Mouse (Mus musculus) stomach, embryonic 14.5 days (tissue): ENCODE measurements around the gene Dgkb. TPM values are rescaled to one million over a fixed set of nuclear protein-coding genes. Genes with fewer than 3 reads are reported as not detected.

Experiments used
- ATAC-seq: fragments of 200-750 bp; cut with Nextera tagmentation; 2 replicates; pipeline ENCODE4 v1.8.0; 2017; ENCODE audit warnings: low read depth, moderate TSS enrichment; ENCODE audit not compliant: insufficient number of reproducible peaks, insufficient read depth, low FRiP score
- H3K27ac ChIP-seq: fragments of 300-500 bp; sonication (generic); 2 replicates; pipeline ENCODE4 v1.5.1; 2014; ENCODE audit warnings: mild to moderate bottlenecking, low read length, moderate library complexity, mixed read lengths
- H3K27me3 ChIP-seq: fragments of 300-500 bp; sonication (generic); 2 replicates; pipeline ENCODE4 v1.6.1; 2014; ENCODE audit warnings: low read length, control low read depth, mixed read lengths; ENCODE audit not compliant: control insufficient read depth, insufficient read depth
- H3K36me3 ChIP-seq: fragments of 300-500 bp; sonication (generic); 2 replicates; pipeline ENCODE4 v1.6.1; 2014; ENCODE audit warnings: mild to moderate bottlenecking, control low read depth, low read length, moderate library complexity, mixed read lengths; ENCODE audit not compliant: control insufficient read depth, insufficient read depth
- H3K4me1 ChIP-seq: fragments of 300-500 bp; sonication (generic); 2 replicates; pipeline ENCODE4 v1.6.1; 2014; ENCODE audit warnings: low read length, control low read depth, mixed read lengths; ENCODE audit not compliant: control insufficient read depth, insufficient read depth
- H3K4me2 ChIP-seq: fragments of 300-500 bp; sonication (generic); replicated peaks from 2 replicates; pipeline ENCODE4 v1.6.1; 2014; ENCODE audit warnings: low read depth, low read length, control low read depth
- H3K4me3 ChIP-seq: fragments of 300-500 bp; sonication (generic); 2 replicates; pipeline ENCODE4 v1.5.1; 2014; ENCODE audit warnings: low read depth, low read length, control low read depth
- H3K9ac ChIP-seq: fragments of 300-500 bp; sonication (generic); replicated peaks from 2 replicates; pipeline ENCODE4 v1.6.1; 2014; ENCODE audit warnings: low read depth, mild to moderate bottlenecking, control low read depth, low read length, moderate library complexity, mixed read lengths
- H3K9me3 ChIP-seq: fragments of 300-500 bp; sonication (generic); 2 replicates; pipeline ENCODE4 v1.6.1; 2016; ENCODE audit warnings: low read depth, low read length, control low read depth; ENCODE audit not compliant: control insufficient read depth
- WGBS: fragments of 180-500 bp; shearing (Covaris S2); extraction: QIAGEN DNeasy Blood & Tissue Kit; methylation state at CpG from one replicate; pipeline ENCODE4 v1.1.7; 2014; 5-methylcytosine and 5-hydroxymethylcytosine counted together
- polyA plus RNA-seq: library from polyadenylated mRNA; unstranded; fragments of >200 nt; fragmentation: Nextera tagmentation; extraction: Ambion mirVana; gene quantifications from 2 replicates; pipeline ENCODE4 v1.2.1, GENCODE M21; 2014

Dgkb gene
- polyA plus RNA-seq, 1 experiment from 2014 or later: 1.6 TPM

DNA sequence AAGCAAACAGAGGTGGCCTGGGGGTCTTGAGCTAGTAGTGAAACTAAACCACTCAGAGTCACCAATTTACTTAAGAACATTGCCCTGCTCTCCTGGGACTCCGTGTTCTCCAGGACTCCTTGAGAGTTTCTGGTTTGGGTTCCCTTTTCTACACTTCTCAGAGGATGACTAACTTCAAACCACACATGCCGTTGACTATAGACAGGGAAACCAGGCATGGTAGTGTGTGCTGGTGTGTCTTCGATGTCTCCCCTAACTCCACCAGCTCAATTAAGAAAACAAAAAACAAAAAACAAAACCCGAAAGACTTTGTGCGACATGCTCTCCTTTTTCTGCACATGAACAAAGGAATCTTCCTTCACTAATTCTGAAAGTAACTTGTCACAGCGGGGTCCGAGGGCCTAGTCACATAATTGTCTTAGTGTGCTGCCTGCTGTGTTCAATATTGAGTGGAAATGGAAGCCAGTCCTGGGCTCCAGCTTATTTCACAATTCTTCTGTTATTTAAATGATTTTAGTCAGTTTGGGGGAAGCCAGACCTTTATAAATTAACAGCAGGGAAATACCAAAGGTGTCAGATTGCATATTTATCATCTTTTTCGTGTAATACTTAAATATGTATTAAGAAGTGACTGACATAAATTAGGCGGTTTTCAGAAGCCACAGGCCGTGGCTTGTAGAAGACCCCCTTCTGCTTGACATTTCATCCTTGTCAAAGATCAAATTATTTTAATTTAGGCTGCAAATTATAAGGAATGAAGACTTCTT, 618.0 kb downstream of the Dgkb start:
- Histone ChIP-seq H3K4me3 (no peak overlapping the region), H3K4me2 (no peak overlapping the region), H3K27ac (no peak overlapping the region), H3K36me3 (no peaks in the 10 kb centered on the region), H3K4me1 (no peaks in the 10 kb centered on the region), H3K27me3 (no peaks in the 10 kb centered on the region), H3K9ac (no peak overlapping the region), H3K9me3 (no peaks in the 10 kb centered on the region)
- no peak for ATAC-seq
- 69% methylated on average over 10 of the region's 10 CpGs for WGBS

- H3K9ac ChIP-seq: no peak overlapping the region
- ATAC-seq: no peak
- 67% methylated on average over 1 of the region's 1 CpGs for WGBS
- no peaks in the 10 kb centered on the region for H3K27me3 ChIP-seq
- no peaks in the 10 kb centered on the region for H3K36me3 ChIP-seq
- no peak overlapping the region for H3K4me2 ChIP-seq
- H3K4me1 ChIP-seq: no peaks in the 10 kb centered on the region
- H3K27ac ChIP-seq: no peak overlapping the region
- H3K4me3 ChIP-seq: no peak overlapping the region
- H3K9me3 ChIP-seq: no peaks in the 10 kb centered on the region
Measured at GRCm38 (mm10) chr12:38436131-38436436, 618.6 kb downstream of the Dgkb start.

DNA sequence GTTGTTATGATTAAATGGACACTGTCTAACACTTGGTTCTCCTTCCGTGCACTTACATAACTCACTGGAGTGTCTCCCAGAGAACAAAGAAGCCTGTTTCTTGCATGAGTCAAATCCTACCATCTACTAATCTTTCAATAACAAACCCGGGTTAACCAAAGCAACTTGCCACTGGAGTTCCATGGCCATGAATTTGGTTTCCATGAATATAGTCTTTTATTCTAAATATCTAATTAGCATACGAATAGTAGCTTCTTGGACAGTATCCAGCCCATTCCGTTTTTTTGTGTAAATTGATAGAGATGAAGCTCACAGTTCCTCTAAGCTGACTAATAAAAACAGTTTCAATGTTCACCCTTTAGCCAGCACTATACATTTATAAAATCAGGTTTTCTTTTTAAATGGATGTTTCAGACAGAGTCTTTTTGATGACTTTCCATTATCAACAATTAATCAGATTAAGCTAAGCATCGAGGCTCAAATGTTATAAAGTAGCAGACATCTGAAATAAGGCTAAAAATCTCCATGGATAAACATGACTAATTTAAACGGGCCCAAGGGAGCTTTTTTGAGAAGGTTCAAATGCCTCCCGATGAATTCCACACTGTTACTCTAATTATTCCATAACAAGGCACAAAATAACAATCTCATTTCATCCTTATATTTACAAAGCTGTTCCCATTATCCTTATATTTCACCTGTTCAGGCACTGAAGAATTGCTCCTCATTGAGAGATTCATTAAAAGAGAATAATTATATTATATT, 633.0 kb downstream of the Dgkb start:
- Histone ChIP-seq H3K9ac (no peak overlapping the region), H3K4me2 (no peak overlapping the region), H3K4me3 (no peak overlapping the region), H3K9me3 (no peaks in the 10 kb centered on the region), H3K27me3 (no peaks in the 10 kb centered on the region), H3K36me3 (no peaks in the 10 kb centered on the region), H3K27ac (no peak overlapping the region), H3K4me1 (no peaks in the 10 kb centered on the region)
- ATAC-seq: no peak
- 67% methylated on average over 7 of the region's 7 CpGs for WGBS

GRCm38 (mm10) chr12:38451677-38452076, 634.2 kb downstream of the Dgkb start:
- no peak for ATAC-seq
- no peak overlapping the region for H3K9ac ChIP-seq
- H3K36me3 ChIP-seq: no peaks in the 10 kb centered on the region
- no peak overlapping the region for H3K4me3 ChIP-seq
- WGBS: 63% methylated on average over 3 of the region's 3 CpGs
- no peaks in the 10 kb centered on the region for H3K4me1 ChIP-seq
- no peaks in the 10 kb centered on the region for H3K27me3 ChIP-seq
- no peak overlapping the region for H3K4me2 ChIP-seq
- no peaks in the 10 kb centered on the region for H3K9me3 ChIP-seq
- no peak overlapping the region for H3K27ac ChIP-seq

GRCm38 (mm10) chr12:38468191-38468590, 650.7 kb downstream of the Dgkb start:
- H3K36me3 ChIP-seq: no peaks in the 10 kb centered on the region
- no peaks in the 10 kb centered on the region for H3K4me1 ChIP-seq
- ATAC-seq: no peak
- no peak overlapping the region for H3K9ac ChIP-seq
- H3K27me3 ChIP-seq: no peaks in the 10 kb centered on the region
- no peak overlapping the region for H3K4me2 ChIP-seq
- no peaks in the 10 kb centered on the region for H3K9me3 ChIP-seq
- no peak overlapping the region for H3K4me3 ChIP-seq
- H3K27ac ChIP-seq: no peak overlapping the region

GRCm38 (mm10) chr12:38468605-38469004, 651.1 kb downstream of the Dgkb start:
- H3K27me3 ChIP-seq: no peaks in the 10 kb centered on the region
- H3K4me3 ChIP-seq: no peak overlapping the region
- no peak for ATAC-seq
- no peak overlapping the region for H3K4me2 ChIP-seq
- no peak overlapping the region for H3K9ac ChIP-seq
- H3K36me3 ChIP-seq: no peaks in the 10 kb centered on the region
- no peaks in the 10 kb centered on the region for H3K9me3 ChIP-seq
- no peak overlapping the region for H3K27ac ChIP-seq
- H3K4me1 ChIP-seq: no peaks in the 10 kb centered on the region

DNA sequence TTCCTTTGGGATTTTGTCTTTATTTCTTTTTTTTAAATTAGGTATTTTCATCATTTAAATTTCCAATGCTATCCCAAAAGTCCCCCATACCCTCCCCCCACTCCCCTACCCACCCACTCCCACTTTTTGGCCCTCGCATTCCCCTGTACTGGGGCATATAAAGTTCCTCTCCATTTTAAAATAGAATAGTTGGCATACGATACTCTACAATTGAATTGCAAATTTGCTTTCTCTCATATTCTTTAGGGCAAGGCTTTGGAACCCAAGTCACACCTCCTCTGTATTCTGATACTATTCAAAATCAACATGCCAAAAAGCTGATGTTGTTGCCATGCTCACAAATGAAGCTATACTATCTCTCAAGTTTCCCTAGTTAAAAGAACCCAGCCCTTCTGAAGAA, 679.7 kb downstream of the Dgkb start:
- Histone ChIP-seq H3K9me3 (no peaks in the 10 kb centered on the region), H3K36me3 (no peaks in the 10 kb centered on the region), H3K27me3 (no peaks in the 10 kb centered on the region), H3K27ac (no peak overlapping the region), H3K9ac (no peak overlapping the region), H3K4me2 (no peak overlapping the region), H3K4me3 (no peak overlapping the region), H3K4me1 (no peaks in the 10 kb centered on the region)
- 90% methylated on average over 2 of the region's 2 CpGs for WGBS
- no peak for ATAC-seq

- Histone ChIP-seq H3K4me2 (no peak overlapping the region), H3K27ac (no peak overlapping the region), H3K9ac (no peak overlapping the region), H3K36me3 (no peaks in the 10 kb centered on the region), H3K4me1 (no peaks in the 10 kb centered on the region), H3K9me3 (no peaks in the 10 kb centered on the region), H3K4me3 (no peak overlapping the region), H3K27me3 (no peaks in the 10 kb centered on the region)
- 47% methylated on average over 3 of the region's 3 CpGs for WGBS
- ATAC-seq: no peak
Measured at GRCm38 (mm10) chr12:38500931-38501330, 683.4 kb downstream of the Dgkb start.

GRCm38 (mm10) chr12:38508195-38508594, 690.7 kb downstream of the Dgkb start:
- ATAC-seq: no peak
- 83% methylated on average over 1 of the region's 1 CpGs for WGBS
- no peaks in the 10 kb centered on the region for H3K27me3 ChIP-seq

More at GRCm38 (mm10) chr12:38508195-38508594, 690.7 kb downstream of the Dgkb start:
- H3K4me3 ChIP-seq: no peak overlapping the region
- H3K9me3 ChIP-seq: no peaks in the 10 kb centered on the region
- H3K27ac ChIP-seq: no peak overlapping the region
- H3K36me3 ChIP-seq: no peaks in the 10 kb centered on the region
- H3K4me1 ChIP-seq: no peaks in the 10 kb centered on the region
- H3K9ac ChIP-seq: no peak overlapping the region
- H3K4me2 ChIP-seq: no peak overlapping the region
